Mouse (Mus musculus) midbrain, embryonic 16.5 days (tissue): ENCODE measurements at regions not wholly inside any gene's neighbourhood (a gene's known extent, or its start where the extent isn't known, plus 50 kb on each side); places are given as distances from the start of the nearest gene placed in this dataset.

ENCODE experiments used
- ATAC-seq: fragments of 200-750 bp; cut with Nextera tagmentation; 2 replicates; pipeline ENCODE4 v1.8.0; 2017; ENCODE audit warnings: moderate TSS enrichment
- H3K27ac ChIP-seq: fragments of 300-500 bp; sonication (generic); 2 replicates; pipeline ENCODE4 v1.5.1; 2014; ENCODE audit warnings: mild to moderate bottlenecking, low read length, mixed read lengths
- H3K27me3 ChIP-seq: fragments of 300-500 bp; sonication (generic); 2 replicates; pipeline ENCODE4 v1.6.1; 2014; ENCODE audit warnings: low read depth, low read length, mixed read lengths; ENCODE audit not compliant: control insufficient read depth, insufficient read depth
- H3K36me3 ChIP-seq: fragments of 300-500 bp; sonication (generic); 2 replicates; pipeline ENCODE4 v1.6.1; 2014; ENCODE audit warnings: mild to moderate bottlenecking, low read length, moderate library complexity, mixed read lengths; ENCODE audit not compliant: control insufficient read depth, insufficient read depth
- H3K4me1 ChIP-seq: fragments of 300-500 bp; sonication (generic); 2 replicates; pipeline ENCODE4 v1.6.1; 2014; ENCODE audit warnings: mild to moderate bottlenecking, low read length, mixed read lengths; ENCODE audit not compliant: control insufficient read depth, insufficient read depth
- H3K4me2 ChIP-seq: fragments of 300-500 bp; sonication (generic); 2 replicates; pipeline ENCODE4 v1.6.1; 2014; ENCODE audit warnings: mild to moderate bottlenecking, low read length, mixed read lengths
- H3K4me3 ChIP-seq: fragments of 300-500 bp; sonication (generic); 2 replicates; pipeline ENCODE4 v1.5.1; 2014; ENCODE audit warnings: low read depth, mild to moderate bottlenecking, low read length, moderate library complexity, mixed read lengths
- H3K9ac ChIP-seq: fragments of 300-500 bp; sonication (generic); 2 replicates; pipeline ENCODE4 v1.6.1; 2014; ENCODE audit warnings: low read depth, low read length, mixed read lengths
- H3K9me3 ChIP-seq: fragments of 300-500 bp; sonication (generic); replicated peaks from 2 replicates; pipeline ENCODE4 v1.6.1; 2014; ENCODE audit warnings: mild to moderate bottlenecking, low read length, mixed read lengths; ENCODE audit not compliant: control insufficient read depth, poor library complexity, severe bottlenecking
- WGBS: fragments of 180-500 bp; shearing (Covaris S2); extraction: QIAGEN DNeasy Blood & Tissue Kit; methylation state at CpG from one replicate; pipeline ENCODE4 v1.1.7; 2014; 5-methylcytosine and 5-hydroxymethylcytosine counted together

DNA sequence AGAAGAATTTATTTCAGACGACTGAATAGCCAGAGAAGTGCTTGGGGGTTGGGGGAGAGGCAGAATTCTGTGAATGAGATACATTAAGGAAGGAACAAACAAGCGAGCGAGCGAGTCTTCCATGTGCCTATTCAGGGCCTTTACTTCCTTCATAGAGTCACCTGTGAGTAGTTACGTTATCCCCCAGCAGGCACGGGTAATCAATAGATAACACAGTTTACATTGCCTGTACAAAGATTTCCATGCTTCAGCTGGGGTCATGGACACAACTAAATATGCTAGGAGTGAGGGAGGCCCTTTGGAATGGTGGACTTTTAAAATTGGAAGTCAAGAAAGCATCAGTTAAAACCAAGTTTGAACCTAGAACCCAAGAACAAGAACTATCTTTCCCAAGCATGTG, 275.2 kb downstream of the Prr30 start:
- H3K4me1 ChIP-seq = no peaks in the 10 kb centered on the region
- H3K27ac ChIP-seq = no peak overlapping the region
- no peaks in the 10 kb centered on the region for H3K36me3 ChIP-seq
- no peak overlapping the region for H3K4me3 ChIP-seq
- no peaks in the 10 kb centered on the region for H3K27me3 ChIP-seq
- no peak overlapping the region for H3K9ac ChIP-seq
- H3K9me3 ChIP-seq = no peaks in the 10 kb centered on the region
- WGBS = 90% methylated on average over 6 of the region's 6 CpGs
- no peak for ATAC-seq
- H3K4me2 ChIP-seq = no peak overlapping the region

DNA sequence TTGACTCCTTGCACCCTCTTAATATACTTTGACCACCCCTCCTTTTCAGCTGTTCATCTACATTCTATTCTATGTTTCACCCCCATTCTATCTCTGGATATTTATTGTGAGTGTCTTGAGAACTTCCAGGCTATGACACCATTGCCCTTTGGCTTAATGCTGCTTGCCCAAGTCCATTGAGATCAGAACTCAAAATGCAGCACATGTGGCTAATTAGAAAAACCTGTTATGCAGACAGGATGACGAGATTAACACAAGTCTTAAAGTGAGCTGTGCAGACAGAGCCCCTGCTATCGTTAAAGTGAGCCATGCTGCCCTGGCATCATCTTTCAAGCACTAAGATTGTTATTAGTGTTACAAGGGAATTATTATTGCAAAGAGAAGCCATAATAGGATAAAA, 299.9 kb downstream of the Prr30 start:
- ATAC-seq = no peak
- H3K36me3 ChIP-seq = no peaks in the 10 kb centered on the region

DNA sequence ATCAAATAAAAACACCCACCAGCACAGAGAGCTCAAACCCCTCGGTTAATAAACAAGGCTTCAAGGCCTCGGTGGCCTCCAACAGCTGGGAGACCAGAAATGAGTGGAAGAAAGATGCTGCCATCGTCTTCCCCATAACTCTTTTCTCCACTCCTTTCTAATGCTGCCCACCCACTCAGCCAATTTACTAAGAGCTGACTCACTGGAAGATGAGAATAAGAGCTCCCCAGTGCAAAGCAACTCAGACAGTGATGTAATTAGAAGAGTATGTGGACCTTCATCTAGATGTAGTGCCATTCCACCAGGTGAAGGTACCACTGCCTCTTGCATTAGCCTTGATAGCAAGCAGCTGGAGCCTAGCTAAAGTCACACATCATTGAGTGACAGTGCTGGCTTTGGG, 301.1 kb downstream of the Prr30 start:
- Histone ChIP-seq H3K4me1 (no peaks in the 10 kb centered on the region), H3K4me3 (no peak overlapping the region), H3K9me3 (0 out of 2 replicates have a peak, but pooled peaks cover 2% of the 10 kb centered on the region), H3K9ac (no peak overlapping the region), H3K4me2 (no peak overlapping the region), H3K36me3 (no peaks in the 10 kb centered on the region), H3K27me3 (no peaks in the 10 kb centered on the region), H3K27ac (no peak overlapping the region)
- 79% methylated on average over 3 of the region's 3 CpGs for WGBS
- ATAC-seq = no peak

More for the DNA sequence above, 299.9 kb downstream of the Prr30 start:
- Histone ChIP-seq H3K27me3 (no peaks in the 10 kb centered on the region), H3K4me2 (no peak overlapping the region), H3K9me3 (0 out of 2 replicates have a peak, but pooled peaks cover 2% of the 10 kb centered on the region), H3K4me3 (no peak overlapping the region), H3K27ac (no peak overlapping the region), H3K9ac (no peak overlapping the region), H3K4me1 (no peaks in the 10 kb centered on the region)
- WGBS = 47% methylated on average over 2 of the region's 2 CpGs

GRCm38 (mm10) chr14:100889163-100890157, 310.7 kb downstream of the Prr30 start:
- WGBS = 56% methylated on average over 17 of the region's 18 CpGs
- H3K36me3 ChIP-seq = no peaks in the 10 kb centered on the region
- H3K9ac ChIP-seq = no peak overlapping the region
- no peaks in the 10 kb centered on the region for H3K4me1 ChIP-seq
- no peaks in the 10 kb centered on the region for H3K9me3 ChIP-seq
- H3K27me3 ChIP-seq = no peaks in the 10 kb centered on the region
- no peak for ATAC-seq
- H3K4me2 ChIP-seq = no peak overlapping the region
- no peak overlapping the region for H3K27ac ChIP-seq
- H3K4me3 ChIP-seq = no peak overlapping the region

- H3K27me3 ChIP-seq = no peaks in the 10 kb centered on the region
- no peak overlapping the region for H3K4me2 ChIP-seq
- no peak for ATAC-seq
- 70% methylated on average over 1 of the region's 1 CpGs for WGBS
- no peak overlapping the region for H3K9ac ChIP-seq
- H3K4me3 ChIP-seq = no peak overlapping the region
- H3K36me3 ChIP-seq = no peaks in the 10 kb centered on the region
- no peaks in the 10 kb centered on the region for H3K4me1 ChIP-seq
- H3K27ac ChIP-seq = no peak overlapping the region
- no peaks in the 10 kb centered on the region for H3K9me3 ChIP-seq
Observed at GRCm38 (mm10) chr14:100883115-100883514, 317.0 kb downstream of the Prr30 start.

DNA sequence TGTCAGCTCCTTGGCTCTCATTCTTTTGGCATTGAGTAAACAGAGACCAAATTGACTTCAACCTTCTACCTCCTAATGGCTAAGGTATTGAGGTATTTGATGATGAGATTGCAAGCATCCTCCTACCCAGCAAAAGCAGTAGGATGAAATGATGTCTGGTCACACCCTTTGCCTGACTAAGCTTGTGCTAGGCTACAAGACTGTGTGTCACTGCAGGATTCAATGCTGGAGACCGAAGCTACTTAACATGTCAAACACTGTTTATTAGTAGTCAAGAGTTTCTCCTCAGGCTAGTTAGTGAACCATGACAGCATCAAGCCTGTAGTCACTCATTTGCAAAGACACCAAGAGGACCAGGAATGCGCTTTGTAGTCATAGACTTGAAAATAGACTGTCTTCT, 320.0 kb downstream of the Prr30 start:
- H3K4me1 ChIP-seq = no peaks in the 10 kb centered on the region
- no peak overlapping the region for H3K27ac ChIP-seq
- H3K9ac ChIP-seq = no peak overlapping the region
- no peaks in the 10 kb centered on the region for H3K36me3 ChIP-seq
- no peaks in the 10 kb centered on the region for H3K27me3 ChIP-seq
- H3K9me3 ChIP-seq = no peaks in the 10 kb centered on the region
- H3K4me3 ChIP-seq = no peak overlapping the region
- no peak for ATAC-seq
- no peak overlapping the region for H3K4me2 ChIP-seq
- WGBS = 68% methylated on average over 2 of the region's 2 CpGs

- H3K4me1 ChIP-seq = no peaks in the 10 kb centered on the region
- ATAC-seq = no peak
- H3K27me3 ChIP-seq = no peaks in the 10 kb centered on the region
- no peak overlapping the region for H3K9ac ChIP-seq
- WGBS = 83% methylated on average over 3 of the region's 3 CpGs
- H3K4me2 ChIP-seq = no peak overlapping the region
- H3K27ac ChIP-seq = no peak overlapping the region
- no peak overlapping the region for H3K4me3 ChIP-seq
- H3K9me3 ChIP-seq = no peaks in the 10 kb centered on the region
- no peaks in the 10 kb centered on the region for H3K36me3 ChIP-seq
Observed at GRCm38 (mm10) chr14:100867790-100868189, 332.3 kb downstream of the Prr30 start.

GRCm38 (mm10) chr14:100864792-100865191, 335.3 kb downstream of the Prr30 start:
- H3K4me1 ChIP-seq = no peaks in the 10 kb centered on the region
- H3K36me3 ChIP-seq = no peaks in the 10 kb centered on the region
- H3K4me2 ChIP-seq = no peak overlapping the region
- no peak for ATAC-seq
- no peaks in the 10 kb centered on the region for H3K27me3 ChIP-seq
- WGBS = 94% methylated on average over 2 of the region's 2 CpGs
- no peak overlapping the region for H3K27ac ChIP-seq
- H3K9me3 ChIP-seq = no peaks in the 10 kb centered on the region
- H3K9ac ChIP-seq = no peak overlapping the region
- no peak overlapping the region for H3K4me3 ChIP-seq

GRCm38 (mm10) chr14:100864164-100864563, 336.0 kb downstream of the Prr30 start:
- Histone ChIP-seq H3K4me1 (no peaks in the 10 kb centered on the region), H3K27me3 (no peaks in the 10 kb centered on the region), H3K9ac (no peak overlapping the region), H3K4me2 (no peak overlapping the region), H3K9me3 (no peaks in the 10 kb centered on the region), H3K4me3 (no peak overlapping the region), H3K36me3 (no peaks in the 10 kb centered on the region), H3K27ac (no peak overlapping the region)
- no peak for ATAC-seq
- 97% methylated on average over 1 of the region's 1 CpGs for WGBS
